Mouse (Mus musculus): ENCODE data around the gene Cd320.
"Not testable (repeated sequence)": the region's sequence is repeated elsewhere in the genome, so short reads cannot be mapped to it uniquely, and the experiment has no call there.

Gene Cd320

GRCm38 (mm10) chr17:33825462-33825861, 17.4 kb upstream of the Cd320 start:
- no peak for DNase-seq

DNA sequence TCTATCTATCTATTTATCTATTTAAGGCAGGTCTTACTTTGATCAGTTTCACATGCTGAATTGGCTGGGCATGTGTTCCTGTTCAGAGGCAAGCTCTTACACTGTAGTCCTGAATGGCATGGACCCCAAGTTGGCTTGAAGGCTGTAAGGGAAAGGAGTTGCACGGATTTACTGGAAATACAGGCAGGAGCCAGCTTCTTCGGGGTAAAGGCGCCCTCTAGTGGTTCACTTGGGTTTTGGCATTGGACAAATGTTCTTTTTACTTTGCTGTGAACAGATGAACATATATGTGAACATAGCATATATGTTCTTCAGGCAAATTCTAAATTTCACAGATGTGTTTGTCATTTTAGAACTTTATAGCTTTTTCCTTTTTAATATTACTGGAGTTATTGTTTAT, 16.0 kb upstream of the Cd320 start:
- DNase-seq: peak; percentile 77 to 78

- DNase-seq: no peak
Observed at GRCm38 (mm10) chr17:33828892-33829291, 14.0 kb upstream of the Cd320 start.

DNA sequence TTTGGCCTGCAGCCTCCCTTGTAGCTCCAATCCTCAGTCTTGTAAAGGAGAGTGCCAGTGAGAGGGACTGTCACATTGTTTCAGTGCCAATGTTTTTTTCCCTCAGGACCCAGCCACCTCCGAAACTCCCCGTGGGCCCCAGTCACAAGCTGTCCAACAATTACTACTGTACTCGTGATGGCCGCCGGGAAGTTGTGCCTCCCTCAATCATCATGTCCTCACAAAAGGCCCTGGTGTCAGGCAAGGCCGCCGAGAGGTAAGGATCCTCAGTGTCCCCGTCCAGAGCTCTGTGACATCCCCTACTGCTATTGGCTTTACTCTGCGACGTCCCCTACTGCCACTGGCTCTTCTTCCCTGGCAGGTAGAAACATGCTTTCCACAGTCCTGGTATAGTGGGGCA, 13.3 kb upstream of the Cd320 start:
- no peak for DNase-seq

GRCm38 (mm10) chr17:33844196-33844595, 1.3 kb downstream of the Cd320 start:
- DNase-seq: no peak

- no peak for DNase-seq
Observed at GRCm38 (mm10) chr17:33848139-33848538, 5.2 kb downstream of the Cd320 start.

DNA sequence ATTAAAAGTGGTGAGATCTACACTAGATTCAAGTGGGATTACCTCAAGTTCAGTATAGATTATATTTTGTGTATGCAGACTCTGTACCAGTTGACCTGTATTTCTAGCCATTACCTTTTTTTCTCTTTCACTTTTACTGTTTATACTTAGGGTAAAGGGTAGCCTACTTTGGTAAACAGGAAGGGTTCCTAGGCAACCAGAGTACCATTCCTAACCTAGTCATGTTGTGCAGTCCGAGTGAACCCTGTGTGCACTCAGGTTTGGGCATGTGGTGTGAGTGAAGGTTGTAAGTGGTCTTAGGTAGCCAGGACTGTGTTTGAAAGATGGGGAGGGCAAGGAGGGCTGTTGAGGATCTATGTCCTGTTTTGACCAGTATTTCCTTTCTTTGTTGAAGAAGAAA, 8.4 kb downstream of the Cd320 start:
- DNase-seq: no peak

- DNase-seq: no peak
Observed at GRCm38 (mm10) chr17:33857816-33858215, 14.9 kb downstream of the Cd320 start.

GRCm38 (mm10) chr17:33865330-33866030, 22.6 kb downstream of the Cd320 start:
- DNase-seq: peak; percentile 76

DNA sequence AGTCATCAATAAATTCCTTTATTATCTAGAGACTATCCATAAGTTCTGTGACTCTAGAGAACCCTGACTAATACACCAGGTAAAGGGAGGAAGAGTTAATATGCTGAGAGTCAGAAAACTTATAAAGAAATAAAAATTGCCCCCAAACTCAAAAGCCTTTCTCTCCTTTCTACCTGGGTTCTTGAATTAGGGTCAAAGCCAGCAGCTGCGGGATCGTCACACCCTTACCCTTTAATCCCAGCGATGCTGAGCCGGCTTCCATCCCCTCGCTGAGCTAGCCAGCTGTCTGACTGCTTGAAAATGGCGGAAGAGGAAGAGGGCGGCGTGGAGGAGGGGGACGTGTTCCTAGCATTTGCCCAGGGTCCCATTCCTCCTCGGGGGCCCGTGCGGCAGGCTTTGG, 30.6 kb downstream of the Cd320 start, which contains the start of gene Gm7029:
Gm7029 (plus strand) TSS at position 301 of the 400 bp plus-strand sequence.
- DNase-seq: not testable (repeated sequence)

- DNase-seq: peak; percentile 12 to 13
Observed at GRCm38 (mm10) chr17:33874411-33874810, 31.5 kb downstream of the Cd320 start.

- peak; percentile 34 to 38 for DNase-seq
Observed at GRCm38 (mm10) chr17:33875797-33876196, 32.9 kb downstream of the Cd320 start.

- not testable (repeated sequence) for DNase-seq
Observed at GRCm38 (mm10) chr17:33884320-33884719, 41.4 kb downstream of the Cd320 start.

DNA sequence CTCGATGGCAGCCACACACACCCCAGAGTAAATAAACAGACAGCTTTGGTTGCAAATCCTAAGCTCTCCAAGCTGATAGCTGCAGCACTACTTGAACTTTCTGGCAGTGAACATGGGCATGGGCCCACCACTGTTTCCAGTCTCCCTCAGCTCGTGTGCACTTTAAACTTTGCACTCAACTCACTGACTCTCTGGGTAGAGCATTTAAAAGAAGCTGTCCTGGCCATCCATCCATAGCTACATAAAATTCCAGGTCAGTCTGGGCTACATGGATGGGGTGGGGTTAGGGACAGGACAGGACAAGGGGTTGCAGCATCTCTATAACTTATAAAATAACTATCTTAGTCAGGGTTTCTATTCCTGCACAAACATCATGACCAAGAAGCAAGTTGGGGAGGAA, 44.9 kb downstream of the Cd320 start:
- not testable (repeated sequence) for DNase-seq

GRCm38 (mm10) chr17:33888230-33888629, 45.3 kb downstream of the Cd320 start:
- DNase-seq: not testable (repeated sequence)

GRCm38 (mm10) chr17:33889941-33890532, 47.1 kb downstream of the Cd320 start:
- DNase-seq: peak in 1 of 2 experiments; percentile 33

DNA sequence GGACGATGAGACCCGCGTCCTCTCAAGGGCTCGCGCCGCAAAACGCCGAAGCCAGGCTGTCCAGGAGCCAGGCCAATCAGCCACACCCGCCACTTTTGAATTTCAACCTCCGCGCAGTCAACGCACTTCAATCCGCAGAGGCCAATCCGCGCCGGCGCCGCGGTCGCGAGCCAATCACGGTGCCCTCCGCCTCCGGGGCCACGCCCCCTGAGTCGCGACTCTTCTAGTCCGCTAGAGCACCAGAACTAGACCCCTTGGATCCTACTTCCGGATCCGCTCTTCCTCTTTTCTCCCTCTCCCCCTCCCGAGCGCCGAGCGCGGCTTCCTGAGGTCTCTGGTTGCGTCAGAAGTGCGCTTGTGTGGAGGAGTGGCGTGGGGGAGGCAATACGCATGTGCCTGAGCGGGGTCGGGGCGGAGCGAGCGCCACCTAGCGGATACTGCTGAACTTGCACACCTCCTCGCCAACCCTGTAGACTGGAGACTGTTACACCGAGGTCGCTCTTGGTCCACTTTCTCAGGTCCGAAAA, 47.7 kb downstream of the Cd320 start, which contains the start of gene Kifc1:
Kifc1 (minus strand) TSS at position 129 of the 527 bp plus-strand sequence.
- DNase-seq: peak; percentile 99

GRCm38 (mm10) chr17:33891357-33891756, 48.5 kb downstream of the Cd320 start:
- no peak for DNase-seq

DNA sequence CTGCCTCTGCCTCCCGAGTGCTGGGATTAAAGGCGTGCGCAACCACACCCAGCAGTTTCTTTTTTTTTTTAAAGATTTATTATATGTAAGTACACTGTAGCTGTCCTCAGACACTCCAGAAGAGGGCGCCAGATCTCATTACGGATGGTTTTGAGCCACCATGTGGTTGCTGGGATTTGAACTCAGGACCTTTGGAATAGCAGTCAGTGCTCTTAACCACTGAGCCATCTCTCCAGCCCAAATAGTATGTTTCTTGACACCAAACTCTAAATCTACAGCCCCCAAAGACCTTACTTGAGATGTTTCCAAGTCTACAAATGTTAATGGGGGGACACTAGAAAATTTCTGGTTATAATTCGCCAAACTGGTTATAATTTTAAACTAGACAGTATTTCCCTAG, 49.0 kb downstream of the Cd320 start:
- DNase-seq: peak; percentile 33 to 42

- DNase-seq: no peak
Observed at GRCm38 (mm10) chr17:33892429-33892828, 49.5 kb downstream of the Cd320 start.

- DNase-seq: not testable (repeated sequence)
Observed at GRCm38 (mm10) chr17:33893011-33893410, 50.1 kb downstream of the Cd320 start.

GRCm38 (mm10) chr17:33897114-33897794, 54.4 kb downstream of the Cd320 start:
- DNase-seq: peak; percentile 65 to 66

DNA sequence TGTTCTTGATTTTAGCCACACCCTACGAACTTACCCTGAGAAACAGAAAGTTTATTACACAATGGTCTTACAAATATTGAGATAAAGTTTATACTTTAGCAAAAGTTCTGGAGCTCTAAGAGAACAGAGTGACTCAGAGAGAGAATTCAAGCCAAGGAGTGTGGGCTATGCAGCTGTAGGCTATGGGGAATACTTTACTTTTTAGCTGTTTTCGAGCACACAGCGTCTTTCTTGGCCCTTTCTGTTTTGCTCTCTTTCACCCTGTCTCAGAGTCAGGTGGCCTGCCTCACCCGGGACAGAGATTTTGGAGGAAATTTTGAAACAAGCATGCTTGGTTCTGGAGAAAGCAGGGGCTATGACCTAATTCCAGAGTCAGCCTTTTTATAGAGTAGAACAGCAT, 55.3 kb downstream of the Cd320 start:
- DNase-seq: not testable (repeated sequence)
